Mouse (Mus musculus) kidney, adult 8-10 months (tissue): ENCODE measurements around the gene Blm.
"Not testable (repeated sequence)": the region's sequence is repeated elsewhere in the genome, so short reads cannot be mapped to it uniquely, and the experiment has no call there.

ENCODE experiments used
- DNase-seq, 2 experiments: peaks; one replicate each; pipeline ENCODE4 v3.0.0; 2022

The Blm gene

GRCm38 (mm10) chr7:80530646-80531045 is 4.3 kb downstream of the Blm start:
- DNase-seq: no peak

GRCm38 (mm10) chr7:80526698-80527097 is 8.2 kb downstream of the Blm start:
- DNase-seq: no peak

GRCm38 (mm10) chr7:80512408-80513085 is 22.4 kb downstream of the Blm start:
- no peak for DNase-seq

DNA sequence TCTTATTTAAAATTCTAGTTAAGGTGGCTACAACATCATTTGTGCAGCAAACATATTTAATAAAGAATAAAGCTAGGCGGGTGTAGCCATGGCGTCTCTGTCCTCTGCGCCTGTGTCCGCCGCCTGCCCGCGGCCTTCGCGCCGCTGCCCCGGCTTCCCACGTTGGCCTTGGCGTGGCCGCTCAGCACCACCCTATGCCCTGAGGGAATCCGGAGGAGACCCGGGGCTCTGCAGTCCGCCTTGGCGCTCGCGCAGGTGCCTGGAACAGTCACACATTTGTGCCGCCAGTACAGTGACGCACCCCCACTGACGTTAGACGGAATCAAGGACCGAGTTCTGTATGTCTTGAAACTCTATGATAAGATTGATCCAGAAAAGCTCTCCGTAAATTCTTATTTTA is 27.2 kb downstream of the Blm start:
- DNase-seq: not testable (repeated sequence)

GRCm38 (mm10) chr7:80506007-80506406 is 28.9 kb downstream of the Blm start:
- no peak for DNase-seq

GRCm38 (mm10) chr7:80504920-80505319 is 30.0 kb downstream of the Blm start:
- no peak for DNase-seq

- no peak for DNase-seq
Observed at GRCm38 (mm10) chr7:80501006-80501405, 33.9 kb downstream of the Blm start.

DNA sequence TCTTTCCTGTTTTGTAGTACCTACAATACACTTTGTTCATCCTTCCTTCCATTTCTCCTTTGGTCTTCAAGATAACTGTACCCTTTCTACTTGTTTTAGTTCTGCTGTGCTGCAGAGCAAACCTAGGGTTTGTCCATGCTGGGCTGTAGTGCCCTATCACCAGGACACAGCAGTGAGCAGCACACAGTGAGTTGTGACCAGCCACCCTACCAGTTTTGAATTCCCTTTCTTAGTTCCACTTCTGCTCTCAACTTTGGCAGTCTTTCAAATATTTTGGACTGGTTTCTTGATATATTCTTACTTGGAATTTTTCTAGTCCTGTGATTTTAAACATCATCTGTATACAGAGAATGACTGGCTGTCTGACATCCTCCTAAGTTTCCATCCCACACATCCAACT is 34.8 kb downstream of the Blm start:
- no peak for DNase-seq

DNA sequence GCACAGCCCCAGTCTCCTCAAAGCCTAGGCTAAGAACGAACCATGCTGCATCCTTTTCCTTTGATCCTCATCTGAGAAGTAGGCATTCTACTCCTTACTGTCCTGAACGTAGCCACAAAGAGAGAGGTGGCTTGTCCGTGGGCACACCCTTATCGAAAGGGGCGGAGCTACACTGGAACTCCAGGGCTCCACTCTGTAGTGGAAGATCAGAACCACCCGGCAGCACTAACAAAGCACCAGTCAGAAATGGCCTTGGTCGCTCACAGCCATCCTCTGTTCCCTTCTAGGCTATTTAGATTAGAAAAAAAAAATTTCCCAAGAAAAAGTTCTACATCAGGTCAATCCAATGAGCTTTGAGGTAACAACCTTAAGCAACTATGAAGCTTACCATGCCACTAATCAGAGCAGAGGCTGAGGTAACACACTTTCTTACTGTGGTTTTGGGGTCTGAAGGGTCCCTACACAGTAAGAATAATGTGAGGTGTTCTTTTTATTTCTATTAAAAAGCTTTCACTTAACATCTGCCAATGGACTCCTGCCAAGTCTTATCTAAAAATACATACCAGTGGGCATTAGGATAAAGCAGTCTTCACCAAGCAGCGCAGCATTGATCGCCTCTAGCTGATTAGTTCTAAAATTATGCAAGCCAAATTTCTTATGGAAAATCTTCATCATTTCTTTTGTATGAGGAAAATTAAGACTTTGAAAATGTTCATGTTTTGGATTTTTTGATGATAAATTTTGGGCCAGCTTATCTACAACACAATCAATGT is 35.5 kb downstream of the Blm start:
- no peak for DNase-seq

DNA sequence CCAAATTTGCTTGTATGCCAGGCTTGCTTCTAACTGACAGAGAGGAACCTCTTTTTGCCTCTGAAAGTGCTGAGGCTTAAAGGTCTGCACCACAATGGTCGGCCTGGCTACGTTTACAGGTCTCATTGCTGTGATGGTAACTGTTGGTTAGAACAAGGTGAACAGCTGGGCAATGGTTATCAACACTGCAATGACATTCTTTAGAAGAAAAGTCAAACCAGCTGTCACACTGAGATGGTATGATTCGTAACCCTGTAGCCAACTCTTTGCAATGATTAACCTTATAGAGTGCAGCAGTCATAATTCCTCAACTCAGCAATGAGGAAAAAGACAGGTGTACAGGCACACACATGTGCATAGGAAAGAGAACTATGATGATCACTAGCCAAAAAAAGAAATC is 38.3 kb downstream of the Blm start:
- no peak for DNase-seq

DNA sequence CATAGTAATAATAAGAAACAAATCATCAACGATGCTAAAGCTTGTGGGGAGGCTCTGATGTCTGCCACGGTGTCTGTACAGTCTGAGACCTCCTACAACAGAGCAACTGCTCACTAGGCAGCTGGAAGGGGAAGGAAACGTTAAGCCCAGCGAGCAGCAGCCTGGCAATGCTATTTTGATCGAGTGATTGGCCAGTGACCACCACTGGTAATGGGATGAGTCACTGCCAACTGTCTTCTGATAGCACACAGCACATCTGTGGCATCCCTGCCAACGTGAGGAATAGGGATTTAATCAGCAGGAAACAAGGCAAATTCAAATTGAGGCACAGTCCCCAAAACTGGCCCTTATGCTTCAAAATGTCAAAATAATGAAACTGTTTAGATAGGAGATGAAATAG is 39.7 kb downstream of the Blm start:
- no peak for DNase-seq

DNA sequence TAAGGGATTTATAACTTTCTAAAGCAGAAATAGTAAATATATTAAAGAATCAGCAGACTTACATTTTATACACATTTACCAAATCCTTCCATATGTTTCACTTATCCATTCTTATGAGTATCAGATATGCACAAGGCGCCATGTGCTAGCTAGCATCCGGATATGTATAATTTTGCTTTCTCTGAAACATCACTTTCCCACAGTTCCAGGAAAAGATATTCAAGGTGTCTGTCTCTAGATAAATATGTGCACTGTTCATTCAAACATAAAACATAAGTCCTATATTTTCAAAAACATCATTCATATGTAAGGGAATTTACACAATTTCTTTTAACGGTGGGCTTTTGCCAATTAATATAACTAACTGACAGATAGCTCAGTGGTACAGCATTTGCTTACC is 42.9 kb downstream of the Blm start:
- DNase-seq: no peak

GRCm38 (mm10) chr7:80491086-80491485 is 43.8 kb downstream of the Blm start:
- no peak for DNase-seq

- DNase-seq: no peak
Observed at GRCm38 (mm10) chr7:80490351-80490750, 44.6 kb downstream of the Blm start.

DNA sequence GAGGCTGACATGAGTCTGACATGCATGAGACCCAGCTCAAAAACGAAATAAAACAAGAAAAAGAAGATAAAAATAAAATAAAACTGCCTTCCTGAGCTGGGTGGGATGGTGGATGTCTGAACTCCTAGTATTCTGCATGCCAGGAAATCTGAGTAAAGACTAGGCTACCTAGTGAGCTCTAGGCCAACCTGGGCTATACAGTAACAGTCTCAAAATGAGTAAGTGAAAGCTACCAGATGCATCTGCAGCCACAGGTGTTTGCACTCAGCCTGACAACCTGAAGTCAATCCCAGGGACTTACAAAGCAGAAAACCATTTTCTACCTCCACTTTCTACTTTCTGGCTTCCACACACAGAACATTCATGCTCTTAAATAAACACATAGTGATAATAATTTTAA is 45.5 kb downstream of the Blm start:
- DNase-seq: no peak

DNA sequence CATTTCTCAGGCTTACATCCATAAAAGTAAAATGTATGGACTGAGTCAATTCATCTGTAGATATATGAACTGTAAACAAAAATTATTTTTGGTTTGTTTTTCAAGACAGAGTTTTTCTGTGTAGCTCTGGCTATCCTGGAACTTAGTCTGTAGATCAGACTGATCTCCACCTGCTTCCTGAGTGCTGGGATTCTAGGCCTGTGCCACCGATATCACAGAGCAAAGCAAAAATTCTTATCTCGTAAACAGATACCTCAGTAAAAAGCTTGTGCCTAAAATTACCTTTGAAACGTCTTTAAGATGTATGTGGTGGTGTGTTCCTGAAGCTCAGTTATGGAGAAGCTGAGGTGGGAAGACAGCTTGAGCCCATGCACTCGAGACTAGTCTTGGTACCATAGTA is 47.7 kb downstream of the Blm start:
- no peak for DNase-seq

DNA sequence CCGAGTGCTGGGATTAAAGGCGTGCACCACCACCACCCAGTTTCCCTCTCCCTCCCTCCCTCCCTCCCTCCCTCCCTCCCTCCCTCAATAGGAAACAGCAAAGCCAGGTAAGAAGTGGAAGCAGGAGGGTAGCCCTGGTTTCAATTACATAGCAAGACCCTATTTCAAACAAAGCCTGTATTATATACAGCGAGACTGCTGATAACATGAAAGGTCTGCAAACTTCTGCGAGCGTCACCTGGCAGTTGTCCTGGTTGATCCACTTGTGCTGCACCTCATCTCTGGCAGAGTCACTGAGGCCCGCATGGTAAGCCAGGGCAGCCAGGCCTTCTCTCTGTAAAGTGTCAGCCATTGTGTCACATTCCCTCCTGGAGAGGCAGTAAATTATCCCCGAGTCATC is 54.8 kb downstream of the Blm start:
- DNase-seq: no peak

DNA sequence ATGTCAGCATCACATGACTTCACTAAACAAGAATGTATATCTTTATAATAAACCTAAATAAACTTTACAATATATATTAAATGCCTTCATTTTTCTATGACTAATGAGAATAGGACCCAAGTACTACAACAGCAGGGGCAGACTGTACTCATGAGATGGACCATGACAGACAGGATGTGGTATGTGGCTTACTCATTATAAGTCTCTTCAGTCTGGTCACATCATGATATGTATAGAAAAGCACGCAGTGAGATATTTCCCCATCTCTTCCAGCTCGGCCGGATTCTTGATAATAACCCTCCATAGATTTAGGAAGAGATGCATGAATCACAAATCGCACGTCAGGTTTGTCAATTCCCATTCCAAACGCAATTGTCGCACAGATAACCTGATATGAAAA is 61.1 kb downstream of the Blm start:
- no peak for DNase-seq

DNA sequence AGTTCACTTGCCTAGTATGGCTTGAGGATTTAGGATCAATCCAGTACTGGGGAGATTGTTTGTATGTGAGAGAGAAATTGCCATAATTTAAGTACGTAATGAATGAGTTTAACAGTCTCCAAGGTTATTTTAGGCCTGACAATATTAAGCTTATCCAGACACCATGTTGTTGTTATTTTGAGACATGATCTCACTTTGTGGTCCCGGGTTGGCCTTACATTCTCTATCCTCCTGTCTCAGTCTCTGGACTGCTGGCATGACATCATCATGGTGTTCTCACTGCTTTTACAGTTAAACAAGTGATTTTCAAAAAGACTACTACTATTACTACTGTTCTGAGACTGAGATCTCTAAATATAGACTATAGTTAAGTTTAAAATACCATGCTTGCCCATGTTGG is 66.1 kb downstream of the Blm start:
- DNase-seq: no peak

- no peak for DNase-seq
Observed at GRCm38 (mm10) chr7:80467334-80467733, 67.6 kb downstream of the Blm start.

- no peak for DNase-seq
Observed at GRCm38 (mm10) chr7:80464831-80465230, 70.1 kb downstream of the Blm start.

DNA sequence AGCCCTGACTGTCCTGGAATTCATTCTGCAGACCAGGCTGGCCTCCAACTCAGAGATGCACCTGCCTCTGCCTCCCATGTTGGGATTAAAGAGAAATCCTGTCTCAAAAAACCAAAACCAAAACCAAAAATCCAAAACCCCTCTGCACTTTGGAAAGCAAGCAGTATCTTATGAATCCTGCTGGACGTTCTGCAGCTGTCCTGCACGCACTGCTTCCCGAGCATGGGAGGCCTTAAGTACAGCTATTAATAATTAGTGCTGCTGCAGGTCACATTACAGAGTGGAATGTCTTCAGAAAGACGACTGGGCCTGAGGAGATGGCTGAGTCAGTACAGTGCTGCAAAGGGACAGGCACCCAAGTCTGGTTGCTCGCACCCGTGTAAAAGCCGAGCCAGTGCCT is 73.0 kb downstream of the Blm start:
- no peak for DNase-seq

GRCm38 (mm10) chr7:80460892-80461291 is 74.0 kb downstream of the Blm start:
- DNase-seq: no peak

DNA sequence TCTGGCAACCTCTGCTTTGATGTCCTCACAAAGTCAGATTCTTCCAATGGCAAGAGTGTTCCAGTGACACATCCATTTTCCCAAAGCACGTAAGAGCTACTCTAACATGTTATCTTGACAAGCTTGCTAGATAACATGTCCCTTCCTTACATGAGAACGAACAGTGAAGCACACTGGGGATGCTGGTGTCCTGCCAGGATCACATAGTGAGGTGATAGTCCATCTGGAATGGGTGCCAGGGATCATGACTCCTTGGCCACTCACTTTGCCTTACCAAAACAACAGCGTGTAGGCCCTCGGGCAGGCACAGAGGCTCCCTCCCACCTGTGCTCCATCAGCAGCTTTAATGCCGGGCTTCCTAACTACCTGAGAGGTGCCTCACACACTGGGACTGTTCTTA is 74.7 kb downstream of the Blm start:
- peak; percentile 18 to 39 for DNase-seq

GRCm38 (mm10) chr7:80457831-80458343 is 77.0 kb downstream of the Blm start:
- DNase-seq: no peak
